Mouse (Mus musculus): Measurements from ENCODE around the gene 4933425L06Rik.

The 4933425L06Rik gene

DNA sequence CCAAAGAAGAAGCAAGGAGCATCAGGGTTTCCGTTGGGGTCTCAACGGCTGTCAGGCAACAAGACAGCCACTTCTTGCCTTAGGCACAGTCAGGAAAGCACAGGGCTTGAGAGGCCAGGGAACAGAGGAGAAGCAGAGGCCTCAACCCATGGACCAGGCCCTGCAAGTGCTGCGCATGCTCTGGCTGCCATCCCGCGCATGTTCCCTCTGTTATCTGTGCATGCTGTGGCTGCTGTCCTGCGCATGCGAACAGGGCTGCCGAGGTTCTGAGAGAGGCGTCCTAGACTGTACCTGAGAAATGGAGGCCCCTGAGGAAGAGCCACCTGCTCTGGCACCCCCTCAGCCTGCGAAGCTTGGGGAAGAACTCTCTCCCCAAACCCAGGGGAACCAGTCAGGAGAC lies at the start of gene 4933425L06Rik:
Gene 4933425L06Rik, plus strand, starts transcription at position 261 of the 400 bp plus-strand sequence.
- ATAC-seq (ENCODE audit: low TSS enrichment) = no peak

DNA sequence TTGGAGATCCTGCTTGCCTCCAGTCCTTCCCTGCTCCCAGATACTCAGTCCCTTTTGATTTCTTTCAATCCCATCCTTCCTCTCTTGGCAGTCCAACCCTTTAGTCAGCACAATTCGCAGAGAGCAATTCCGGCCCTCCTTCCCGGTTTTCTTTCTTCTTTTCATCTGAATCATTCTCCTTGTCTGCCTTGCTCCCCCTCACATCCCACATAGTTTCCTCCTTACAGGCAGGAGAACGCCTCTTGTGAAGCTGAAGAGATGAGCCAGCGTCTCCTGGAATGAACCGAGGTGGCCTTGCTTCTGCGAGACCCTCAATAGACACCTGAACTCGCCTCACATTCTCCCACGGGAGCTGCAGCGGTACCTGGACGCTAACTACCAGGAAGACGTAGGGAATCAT lies 44.1 kb upstream of the 4933425L06Rik start:
- peak; percentile 91 for ATAC-seq (ENCODE audit: low TSS enrichment)

DNA sequence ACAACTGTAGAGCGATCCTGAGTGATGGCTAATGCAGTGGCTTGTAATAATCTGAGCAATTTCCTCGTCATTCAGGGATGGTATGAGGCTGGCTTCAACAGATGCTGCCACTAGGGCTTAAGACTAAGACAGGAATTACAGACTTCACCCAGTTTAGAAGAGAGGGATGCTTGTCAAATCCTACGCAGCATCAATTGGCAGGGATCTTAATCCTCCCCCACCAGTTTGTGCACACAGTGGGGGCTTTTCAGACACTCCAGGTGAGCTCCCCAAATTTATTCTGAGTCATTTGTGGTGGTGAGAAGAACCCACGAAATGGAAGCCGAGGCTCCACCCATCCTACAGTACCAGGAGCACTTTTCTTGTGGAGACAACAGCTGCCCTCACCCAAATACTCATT lies 43.6 kb upstream of the 4933425L06Rik start:
- peak; percentile 63 for ATAC-seq (ENCODE audit: low TSS enrichment)

DNA sequence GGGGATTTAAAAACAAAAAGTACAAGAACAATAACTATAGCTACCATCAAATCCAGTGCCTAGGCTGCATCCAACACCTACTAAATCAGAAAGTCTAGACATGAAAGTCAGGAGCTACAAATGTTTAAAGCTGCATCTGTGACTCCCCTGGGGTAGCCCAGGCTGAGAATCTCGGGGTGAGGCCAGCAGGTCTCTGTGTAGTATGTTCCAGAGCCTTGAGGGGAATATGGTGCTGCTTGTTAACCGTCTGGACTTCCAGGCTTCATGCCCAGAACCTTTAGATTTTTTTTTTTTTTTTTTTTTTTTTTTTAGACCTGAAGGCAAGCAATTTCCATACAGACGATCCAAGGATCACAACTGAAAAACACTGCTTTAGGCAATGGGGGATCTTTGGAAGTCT lies 38.0 kb upstream of the 4933425L06Rik start:
- no peak for ATAC-seq (ENCODE audit: low TSS enrichment)

DNA sequence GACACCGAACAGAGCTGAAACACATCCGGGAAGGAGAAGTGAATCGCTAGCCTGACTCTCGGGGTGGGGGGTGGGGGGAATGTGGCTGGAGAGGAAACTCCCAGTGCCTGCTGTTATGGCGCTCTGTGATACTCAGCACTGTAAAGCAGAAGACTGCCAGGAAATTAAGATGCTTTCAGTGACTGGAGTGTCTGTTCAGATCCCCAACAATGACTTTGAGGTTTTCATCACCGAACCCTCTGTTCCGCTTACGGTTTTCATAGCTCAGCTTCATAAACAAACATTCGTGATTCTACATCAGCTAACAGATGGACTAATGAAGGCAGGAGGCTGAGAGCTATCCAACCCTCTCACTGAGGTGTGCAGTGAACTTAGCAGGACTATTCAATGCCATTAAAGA lies 34.5 kb upstream of the 4933425L06Rik start:
- ATAC-seq (ENCODE audit: low TSS enrichment) = peak; percentile 35; the same call in 1 of the 2 replicates

DNA sequence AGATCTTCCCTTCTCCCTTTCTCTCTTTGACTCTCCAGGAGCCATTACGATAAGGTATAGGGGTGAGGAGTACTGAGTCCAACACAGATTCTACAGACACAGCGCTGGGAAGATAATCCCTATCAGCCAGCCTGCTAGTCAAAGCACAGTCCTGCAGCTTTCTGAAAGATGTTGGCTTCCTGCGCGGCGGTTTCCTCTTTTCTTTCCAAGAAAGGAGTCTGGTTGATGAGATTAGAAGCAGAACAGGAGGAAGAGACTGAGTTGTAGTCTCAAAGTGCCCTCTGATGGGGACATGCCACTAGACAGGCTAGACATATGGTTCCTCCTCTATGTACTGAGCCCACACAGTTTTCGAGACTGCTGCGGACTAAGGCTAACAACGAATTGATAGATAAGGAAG lies 33.3 kb upstream of the 4933425L06Rik start:
- ATAC-seq (ENCODE audit: low TSS enrichment) = peak; percentile 58

DNA sequence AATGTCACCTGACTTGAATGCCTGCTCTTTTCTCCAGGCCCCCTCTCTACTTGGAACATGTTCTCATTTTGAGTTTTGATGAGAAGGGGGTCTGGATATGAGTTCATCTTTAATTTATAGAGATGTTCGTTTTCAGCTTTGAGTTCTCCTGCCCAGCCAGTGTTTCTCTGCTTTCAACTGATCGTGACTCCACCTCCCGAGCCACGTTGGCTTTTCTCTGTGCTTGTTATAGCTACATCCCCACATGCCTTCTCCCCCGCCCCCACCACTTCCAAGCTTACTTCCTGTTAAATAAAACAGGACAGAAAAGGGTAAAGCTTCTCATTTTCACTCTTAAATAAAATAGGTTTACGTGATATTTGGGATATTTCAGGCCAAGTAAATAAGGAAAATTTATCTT lies 30.5 kb upstream of the 4933425L06Rik start:
- no peak for ATAC-seq (ENCODE audit: low TSS enrichment)

DNA sequence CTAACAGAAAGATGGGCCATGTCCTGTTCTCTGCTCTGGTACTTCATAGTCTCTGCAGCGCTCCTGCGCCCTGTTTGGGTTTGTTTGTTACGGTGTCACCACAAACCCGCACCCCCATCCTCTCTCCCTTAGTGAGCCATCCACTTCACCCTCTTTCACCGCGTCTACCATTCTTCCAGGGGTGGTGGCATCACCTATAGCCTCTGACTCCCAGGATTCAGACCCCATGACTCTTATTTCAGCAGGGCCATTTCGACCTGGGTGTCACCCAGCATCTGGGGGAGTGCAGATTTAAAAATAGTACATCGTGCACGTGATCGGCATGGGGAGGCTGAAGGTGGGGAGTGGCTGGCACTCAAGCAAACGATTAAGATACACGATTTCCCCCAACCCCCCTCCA lies 28.3 kb upstream of the 4933425L06Rik start:
- peak; percentile 20 for ATAC-seq (ENCODE audit: low TSS enrichment)

DNA sequence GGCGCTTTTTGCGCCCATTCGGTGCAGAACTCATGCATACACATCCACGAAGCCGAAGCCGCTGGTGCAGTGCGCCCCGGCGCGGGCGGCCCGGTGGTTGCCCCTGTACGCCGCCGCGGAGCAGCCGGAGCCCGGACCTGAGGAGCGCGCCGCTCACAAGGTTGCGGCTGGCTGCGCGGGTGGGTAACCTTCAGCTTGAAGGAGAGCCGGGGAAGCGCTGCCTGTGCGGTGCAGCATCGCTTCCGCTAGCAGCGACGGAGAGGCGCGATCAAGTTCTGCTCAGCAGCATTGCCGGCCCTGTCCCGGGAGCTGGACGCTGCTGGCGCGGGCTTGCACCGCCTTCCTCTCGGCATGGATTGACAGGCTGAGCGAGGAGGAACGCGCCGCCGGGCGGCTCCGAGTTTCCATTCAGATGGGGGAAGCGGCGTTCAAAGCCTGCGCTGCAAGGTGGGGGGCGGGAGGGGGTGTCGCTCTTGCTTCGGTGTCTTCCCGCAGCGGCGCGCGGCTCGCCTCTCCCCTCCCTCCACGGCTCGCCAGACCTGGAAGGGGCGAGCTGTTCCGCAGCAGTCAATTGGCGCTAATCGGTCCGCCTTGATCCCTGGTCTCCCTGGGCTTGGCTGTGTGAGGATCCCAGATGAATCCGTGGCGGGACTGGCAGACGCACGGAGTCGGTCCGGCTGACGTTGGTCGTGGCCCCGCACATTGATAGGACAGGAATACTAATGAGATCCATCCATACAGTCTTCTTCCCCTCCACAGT lies 27.6 kb upstream of the 4933425L06Rik start, which contains the start of gene Rgs7bp:
Gene Rgs7bp, minus strand, starts transcription at position 750 of the 760 bp plus-strand sequence.
- ATAC-seq (ENCODE audit: low TSS enrichment) = peak; percentile 72

DNA sequence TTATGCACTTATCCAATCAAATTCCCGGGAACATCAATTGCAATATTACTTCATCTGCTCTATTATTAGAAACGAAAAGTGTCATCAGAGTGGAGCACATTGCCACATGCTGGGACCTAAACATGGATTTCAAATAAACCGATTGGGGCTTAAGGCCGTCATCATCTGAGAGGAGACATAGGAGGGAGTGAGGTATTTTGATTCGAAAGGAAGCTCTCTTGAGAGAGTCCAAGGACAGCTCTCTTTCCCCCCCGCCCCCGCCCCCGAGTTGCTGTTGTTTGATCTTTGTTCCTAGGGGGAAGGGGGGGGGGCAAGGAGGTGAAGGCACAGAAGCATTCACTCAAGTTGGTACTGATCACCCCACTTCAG lies 27.0 kb upstream of the 4933425L06Rik start:
- ATAC-seq (ENCODE audit: low TSS enrichment) = no peak

DNA sequence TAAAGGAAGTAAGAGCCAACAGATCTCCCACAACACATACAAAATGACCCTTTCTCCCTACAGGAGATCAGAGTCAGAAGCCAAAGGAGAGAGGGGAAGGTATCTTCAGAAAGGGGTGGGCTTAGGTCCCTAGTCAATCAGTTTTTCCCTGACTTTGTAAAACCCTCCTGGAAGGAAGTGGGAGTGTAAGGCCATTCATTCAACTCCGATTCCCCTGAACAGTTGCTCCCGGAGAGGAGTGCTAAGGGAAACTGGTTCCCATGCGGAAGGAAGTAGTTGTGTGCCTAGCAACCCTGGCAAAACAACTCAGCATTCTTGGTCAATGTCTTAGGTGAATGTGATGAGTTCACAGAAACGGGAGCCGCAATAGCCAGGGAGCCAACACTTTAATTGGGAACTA lies 26.5 kb upstream of the 4933425L06Rik start:
- no peak for ATAC-seq (ENCODE audit: low TSS enrichment)

DNA sequence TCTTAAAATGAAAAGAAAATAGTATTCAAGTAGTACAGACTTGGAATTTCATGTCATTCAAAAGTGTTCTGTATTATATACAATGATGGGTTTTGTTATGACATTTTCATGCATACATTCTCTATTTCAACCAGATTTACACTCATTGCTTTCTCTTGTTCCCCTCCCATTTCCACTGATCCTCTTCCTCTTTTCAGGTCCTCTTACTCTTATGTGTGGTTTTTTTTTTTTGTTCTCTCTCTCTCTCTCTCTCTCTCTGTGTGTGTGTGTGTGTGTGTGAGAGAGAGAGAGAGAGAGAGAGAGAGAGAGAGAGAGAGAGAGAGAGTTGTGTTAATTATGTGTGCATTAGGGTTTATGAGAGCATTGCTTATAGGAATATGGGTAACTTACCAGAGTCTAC lies 15.8 kb upstream of the 4933425L06Rik start:
- no peak for ATAC-seq (ENCODE audit: low TSS enrichment)

DNA sequence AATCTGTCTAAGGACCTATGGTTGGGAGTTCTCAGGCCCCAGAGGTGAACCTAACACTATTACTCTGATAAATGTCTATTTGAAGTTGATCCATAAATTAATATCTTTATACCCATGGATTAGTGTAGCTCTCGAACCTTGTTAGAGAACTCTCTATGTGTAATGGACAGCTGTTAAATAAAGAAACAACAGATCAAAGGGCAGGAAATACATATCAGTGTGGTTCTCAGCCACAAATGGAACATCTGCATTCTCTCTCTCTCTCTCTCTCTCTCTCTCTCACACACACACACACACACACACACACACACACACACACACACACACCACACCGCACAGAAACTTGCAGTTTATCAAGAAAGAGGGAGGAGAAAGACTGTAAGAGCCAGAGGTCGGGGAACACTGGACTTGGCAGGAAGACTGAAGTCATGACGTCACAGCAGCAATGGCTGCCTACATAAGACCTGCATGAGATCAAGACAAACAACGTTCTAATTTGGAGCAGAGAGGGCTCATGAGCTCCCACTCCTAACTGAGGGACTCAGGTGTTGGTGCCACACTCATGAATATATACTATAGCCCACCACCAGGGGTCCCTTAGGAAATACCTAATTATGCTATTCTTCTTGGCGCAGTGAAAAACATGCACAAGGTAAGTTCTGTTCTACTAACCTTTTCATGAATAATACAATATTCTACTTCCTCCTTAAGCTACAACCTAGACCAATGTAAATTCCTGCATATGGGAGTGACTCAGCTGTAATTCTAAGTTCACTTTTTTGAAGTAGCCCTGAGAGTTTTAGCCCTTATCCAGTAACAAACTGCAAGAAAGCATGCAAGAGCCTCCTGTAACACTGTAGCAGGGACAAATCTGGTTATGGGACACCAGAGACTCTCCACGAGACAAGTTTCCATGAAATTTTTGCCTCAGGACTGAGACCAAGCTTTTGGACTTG lies 14.8 kb upstream of the 4933425L06Rik start:
- ATAC-seq (ENCODE audit: low TSS enrichment) = no peak

DNA sequence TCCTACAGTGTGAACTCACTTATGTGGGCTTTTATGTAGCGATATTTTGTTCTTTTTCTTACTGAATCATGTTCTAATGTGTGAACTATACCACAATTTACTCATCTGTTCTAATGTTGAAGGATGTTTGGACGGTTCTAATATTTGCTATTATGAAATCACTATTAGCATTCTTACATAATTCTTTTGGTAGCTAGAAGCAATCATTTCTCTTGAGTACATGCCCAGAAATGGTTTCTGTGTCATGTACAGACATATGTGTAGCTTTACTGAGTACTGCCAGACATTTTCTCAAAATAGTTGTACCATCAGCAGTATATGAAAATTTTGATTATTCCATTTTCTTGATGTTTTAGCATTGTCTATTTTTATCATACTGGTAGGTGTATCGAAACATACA lies 7.4 kb downstream of the 4933425L06Rik start:
- 0 out of 2 replicates have a peak, but pooled peaks have one; percentile 38 for ATAC-seq (ENCODE audit: low TSS enrichment)

DNA sequence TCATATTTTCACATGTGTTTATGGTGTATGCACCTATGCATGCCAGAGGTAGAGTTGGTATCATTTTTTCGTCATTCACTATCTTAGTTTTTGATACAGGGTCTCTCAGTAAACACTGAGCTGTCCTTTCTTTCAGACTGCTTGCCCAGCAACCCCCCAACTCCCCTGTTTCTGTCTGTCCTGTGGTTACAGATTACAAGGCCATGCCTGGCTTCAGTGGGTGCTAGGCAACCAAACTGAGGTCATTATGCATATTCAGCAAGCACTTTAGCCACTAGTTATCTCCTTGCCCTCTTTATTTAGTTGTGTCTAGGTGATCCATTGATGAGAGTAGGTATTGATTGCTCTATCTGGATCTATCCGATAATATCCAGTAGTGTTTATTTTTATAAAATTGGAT lies 14.4 kb downstream of the 4933425L06Rik start:
- no peak for ATAC-seq (ENCODE audit: low TSS enrichment)

DNA sequence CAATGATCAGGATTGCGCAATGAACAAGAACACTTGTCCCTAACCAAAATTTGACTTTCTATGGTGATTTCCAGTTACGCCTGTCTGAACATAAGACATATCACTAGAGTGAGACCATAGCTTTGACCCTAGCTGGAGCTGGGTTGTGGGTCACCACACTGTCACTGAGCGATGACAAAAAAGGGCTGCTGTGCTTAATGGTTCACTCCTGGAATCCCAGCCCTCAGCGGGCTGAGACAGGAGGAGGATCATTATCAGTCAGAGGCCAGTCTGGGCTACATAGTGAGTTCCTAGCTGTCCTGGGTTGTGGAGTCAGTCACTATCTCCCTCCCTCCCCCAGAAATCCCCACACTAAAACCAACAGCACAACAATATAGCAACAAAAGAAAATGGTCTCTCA lies 18.8 kb downstream of the 4933425L06Rik start:
- ATAC-seq (ENCODE audit: low TSS enrichment) = no peak

DNA sequence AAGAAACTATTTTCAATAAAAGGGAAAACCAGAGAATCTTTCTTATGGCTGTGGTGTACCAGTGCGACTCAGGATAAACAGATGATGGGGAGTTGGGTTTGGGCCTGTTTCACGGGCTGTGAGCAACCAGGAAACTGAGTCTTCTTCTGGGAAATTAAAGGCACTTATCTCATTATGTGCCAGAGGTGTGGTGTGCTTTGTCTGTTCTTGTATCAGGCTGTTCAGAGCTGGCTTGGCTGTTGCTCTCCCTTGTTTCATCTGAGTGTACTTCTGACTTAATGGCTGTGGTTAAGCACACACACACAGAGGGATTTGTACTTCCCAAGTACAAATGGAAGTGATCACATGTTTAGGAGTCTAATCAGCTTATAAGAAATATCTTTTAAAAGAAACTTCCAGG lies 22.5 kb downstream of the 4933425L06Rik start:
- no peak for ATAC-seq (ENCODE audit: low TSS enrichment)

DNA sequence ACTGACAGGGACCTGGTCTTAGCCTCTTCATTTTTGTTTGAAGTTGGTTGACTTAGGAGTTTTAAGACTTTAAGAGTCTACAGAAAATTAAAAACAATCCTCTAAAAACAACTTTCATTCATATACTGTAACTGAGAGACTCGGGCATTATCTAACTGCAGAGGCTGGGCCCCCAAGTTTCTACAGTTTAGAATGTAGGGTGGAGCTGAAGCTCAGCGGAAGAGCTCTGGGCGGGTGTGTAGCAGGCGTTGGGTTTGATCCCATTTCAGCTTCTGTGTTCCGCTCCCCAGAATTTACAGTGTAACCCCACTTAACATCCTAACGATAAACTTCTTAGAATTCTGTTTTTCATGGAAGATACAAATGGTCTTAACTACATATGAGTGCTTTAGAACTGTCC lies 29.7 kb downstream of the 4933425L06Rik start:
- no peak for ATAC-seq (ENCODE audit: low TSS enrichment)

DNA sequence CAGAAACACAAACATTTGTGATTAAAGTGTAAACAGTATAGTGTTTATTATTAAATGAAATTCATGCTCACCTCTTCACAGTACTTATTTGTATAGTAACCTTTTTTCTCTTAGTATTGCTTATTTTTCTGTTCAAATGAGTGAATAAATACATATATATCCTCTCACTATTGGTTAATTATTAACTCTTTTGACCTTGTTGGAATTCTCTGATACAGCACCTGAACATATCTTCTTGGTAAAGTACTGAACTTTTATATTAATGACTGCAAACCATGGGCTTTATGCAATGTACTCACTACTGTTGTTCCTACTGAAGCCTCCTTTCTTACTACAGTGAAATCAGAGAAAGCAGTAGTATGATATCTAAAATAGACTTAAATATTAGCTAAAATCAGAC lies 39.7 kb downstream of the 4933425L06Rik start:
- no peak for ATAC-seq (ENCODE audit: low TSS enrichment)

DNA sequence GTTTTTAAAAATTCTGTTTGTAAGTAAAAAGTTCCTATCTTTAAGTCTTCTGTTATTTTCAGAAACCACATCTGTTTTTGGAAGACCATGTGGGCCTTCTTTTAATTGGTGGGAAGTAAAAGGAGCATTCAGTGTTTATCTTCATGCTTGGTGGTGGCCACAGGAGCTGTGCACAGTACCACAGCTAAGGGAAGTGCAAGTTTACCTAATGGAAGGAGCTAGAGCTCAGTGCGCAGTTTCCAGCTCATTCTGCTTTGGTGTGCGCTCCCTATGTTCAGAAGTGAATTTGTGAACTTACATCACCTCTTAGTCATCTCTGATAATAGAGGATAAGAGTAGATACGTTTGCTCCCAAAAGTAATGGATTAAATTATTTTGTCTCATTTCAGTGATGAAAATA lies 40.2 kb downstream of the 4933425L06Rik start:
- no peak for ATAC-seq (ENCODE audit: low TSS enrichment)

DNA sequence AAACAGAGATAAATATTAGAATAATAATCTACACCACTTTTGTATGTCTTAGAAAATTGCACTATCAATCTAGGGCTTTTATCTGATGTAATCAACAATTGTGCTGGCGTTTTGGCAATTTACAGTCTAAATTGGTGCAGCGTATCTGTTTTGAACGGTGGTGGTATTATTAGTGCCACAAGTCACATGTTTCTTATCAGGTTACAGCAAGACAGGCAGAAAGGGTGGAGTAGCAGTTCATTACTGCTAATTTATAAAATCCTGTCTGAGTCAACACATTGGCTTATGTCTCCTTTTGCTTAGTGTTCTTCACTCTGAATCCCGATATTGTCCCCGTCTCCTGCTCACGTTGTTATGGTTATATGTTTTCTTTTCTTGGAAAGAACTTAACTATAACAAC lies 48.2 kb downstream of the 4933425L06Rik start:
- ATAC-seq (ENCODE audit: low TSS enrichment) = no peak

DNA sequence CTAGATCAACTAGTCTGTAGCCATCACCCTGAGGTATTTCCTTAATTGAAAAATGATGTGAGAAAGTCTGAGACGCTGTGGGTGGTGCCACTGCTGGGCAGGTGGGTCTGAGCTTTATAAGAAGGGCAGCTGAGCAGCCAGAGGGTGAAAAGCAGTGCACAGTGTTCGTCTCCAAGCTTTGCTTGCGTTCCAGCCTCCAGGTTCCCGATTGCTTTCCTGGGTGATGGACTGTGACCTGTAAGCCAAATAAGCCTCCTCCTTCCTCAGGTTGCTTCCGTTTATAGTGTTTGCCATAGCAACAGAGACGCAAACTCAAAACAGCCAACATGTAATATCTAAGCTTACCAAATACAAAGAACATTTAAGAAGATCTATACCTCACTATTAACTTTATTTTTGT lies 50.4 kb downstream of the 4933425L06Rik start:
- no peak for ATAC-seq (ENCODE audit: low TSS enrichment)

DNA sequence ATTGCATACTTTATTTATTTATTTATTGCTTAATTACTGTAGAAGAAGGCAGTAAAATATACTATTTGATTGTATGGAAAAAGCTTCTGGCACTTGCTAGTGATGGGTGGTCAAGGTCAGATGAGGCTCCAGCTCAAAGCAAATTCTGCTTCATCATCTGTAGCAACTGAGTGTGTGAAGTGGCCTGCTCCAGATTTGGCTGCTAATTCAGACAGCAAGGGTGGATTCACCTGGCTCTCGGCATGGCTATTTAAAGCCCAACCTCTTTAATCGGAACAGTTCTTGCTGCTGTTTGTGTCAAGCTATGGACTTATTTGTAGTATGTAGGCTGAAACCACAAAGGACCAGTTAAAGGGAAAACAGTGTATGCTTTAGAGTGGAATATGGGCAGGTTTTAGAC lies 50.9 kb downstream of the 4933425L06Rik start:
- ATAC-seq (ENCODE audit: low TSS enrichment) = no peak

All from frontal cortex, adult (tissue).